Mouse (Mus musculus): ENCODE data around the gene Tmed3.
A peak's percentile ranks its signal among the peaks of the same experiment; 100 is the strongest.

The Tmed3 gene

GRCm38 (mm10) chr9:89704265-89705196 lies at the start of gene Tmed3:
Tmed3 (minus strand) TSS chr9:89705068.
- peak; percentile 90 to 94 for DNase-seq

GRCm38 (mm10) chr9:89740041-89740440 lies 35.2 kb upstream of the Tmed3 start:
- DNase-seq = no peak

GRCm38 (mm10) chr9:89738295-89738694 lies 33.4 kb upstream of the Tmed3 start, which contains the start of gene Ankrd34c:
Ankrd34c (minus strand) TSS chr9:89738475.
- DNase-seq = no peak

- peak in 1 of 2 experiments; percentile 2 for DNase-seq
These were observed 33.0 kb upstream of the Tmed3 start for GRCm38 (mm10) chr9:89737888-89738287.

GRCm38 (mm10) chr9:89736932-89737705 lies 32.3 kb upstream of the Tmed3 start:
- DNase-seq = peak; percentile 80 to 82

GRCm38 (mm10) chr9:89706906-89707305 lies 2.0 kb upstream of the Tmed3 start:
- peak in 1 of 2 experiments; percentile 12 for DNase-seq

- no peak for DNase-seq
These were observed 297 bp upstream of the Tmed3 start for GRCm38 (mm10) chr9:89705197-89705533.

GRCm38 (mm10) chr9:89700910-89701457 lies 3.9 kb downstream of the Tmed3 start:
- no peak for DNase-seq

- no peak for DNase-seq
These were observed 9.7 kb downstream of the Tmed3 start for GRCm38 (mm10) chr9:89695143-89695542.

- DNase-seq = no peak
These were observed 11.2 kb downstream of the Tmed3 start for GRCm38 (mm10) chr9:89693670-89694069.

- DNase-seq = no peak
These were observed 15.7 kb downstream of the Tmed3 start for GRCm38 (mm10) chr9:89689179-89689578.

GRCm38 (mm10) chr9:89687503-89688226 lies 17.2 kb downstream of the Tmed3 start:
- peak in 1 of 2 experiments; percentile 15 for DNase-seq

GRCm38 (mm10) chr9:89686262-89686661 lies 18.6 kb downstream of the Tmed3 start:
- no peak for DNase-seq

- peak in 1 of 2 experiments; percentile 14 for DNase-seq
These were observed 25.9 kb downstream of the Tmed3 start for GRCm38 (mm10) chr9:89678974-89679373.

GRCm38 (mm10) chr9:89674014-89674618 lies 30.8 kb downstream of the Tmed3 start:
- DNase-seq = peak; percentile 85

GRCm38 (mm10) chr9:89673402-89673801 lies 31.5 kb downstream of the Tmed3 start:
- DNase-seq = no peak

GRCm38 (mm10) chr9:89669878-89670277 lies 35.0 kb downstream of the Tmed3 start:
- DNase-seq = no peak

GRCm38 (mm10) chr9:89667306-89667942 lies 37.4 kb downstream of the Tmed3 start:
- DNase-seq = no peak

GRCm38 (mm10) chr9:89650913-89651312 lies 54.0 kb downstream of the Tmed3 start:
- DNase-seq = no peak
